Mouse (Mus musculus): Measurements from ENCODE around the gene Mfsd4b5. TPM values are rescaled to one million over a fixed set of nuclear protein-coding genes. Genes with fewer than 3 reads are reported as not detected.
"Not testable (repeated sequence)": the region's sequence is repeated elsewhere in the genome, so short reads cannot be mapped to it uniquely, and the experiment has no call there.

Mfsd4b5 gene
- polyA plus RNA-seq, 1 experiment from 2014 or later: 0.11 TPM

- no peak overlapping the region for H3K27ac ChIP-seq
- H3K4me3 ChIP-seq: no peak overlapping the region
- H3K4me1 ChIP-seq: 0 out of 2 replicates have a peak, but pooled peaks cover 3% of the 10 kb centered on the region
- DNase-seq (ENCODE audit: low spot score): no peak
- H3K9me3 ChIP-seq: no peaks in the 10 kb centered on the region
- H3K36me3 ChIP-seq: no peaks in the 10 kb centered on the region
- no peaks in the 10 kb centered on the region for H3K27me3 ChIP-seq (ENCODE audit: insufficient read depth, poor library complexity, severe bottlenecking)
- WGBS: 67% methylated on average over 4 of the region's 4 CpGs
These were observed 28.2 kb downstream of the Mfsd4b5 start for GRCm38 (mm10) chr10:39958266-39958665.

DNA sequence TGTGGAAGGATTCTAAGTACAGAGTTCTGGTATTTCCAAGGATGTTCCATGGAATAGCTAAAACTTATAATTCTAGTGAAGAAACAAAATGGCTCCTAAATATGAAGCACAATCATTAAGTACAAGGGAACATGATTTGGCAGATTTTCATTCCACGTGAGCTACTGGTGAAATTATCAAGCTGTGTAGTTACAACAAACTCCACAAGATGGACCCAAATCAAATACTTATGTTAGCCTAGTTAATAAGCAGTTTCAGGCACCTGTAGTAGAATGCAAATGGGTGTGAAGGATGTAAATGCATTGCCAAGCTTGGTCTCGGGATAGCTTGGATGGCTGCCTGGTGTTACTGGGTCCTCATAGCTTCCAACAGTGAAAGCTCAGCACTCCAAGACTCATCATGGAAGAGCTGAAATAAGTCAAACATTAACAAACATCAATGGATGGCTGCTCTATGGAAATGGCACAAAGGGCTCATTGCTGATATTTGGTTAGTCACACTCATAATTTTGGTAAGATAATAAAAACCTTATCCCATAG is 30.0 kb downstream of the Mfsd4b5 start:
- H3K36me3 ChIP-seq: no peaks in the 10 kb centered on the region
- 73% methylated on average over 2 of the region's 2 CpGs for WGBS
- DNase-seq (ENCODE audit: low spot score): no peak
- 0 out of 2 replicates have a peak, but pooled peaks cover 3% of the 10 kb centered on the region for H3K4me1 ChIP-seq
- H3K4me3 ChIP-seq: no peak overlapping the region
- H3K27me3 ChIP-seq (ENCODE audit: insufficient read depth, poor library complexity, severe bottlenecking): no peaks in the 10 kb centered on the region
- H3K27ac ChIP-seq: no peak overlapping the region
- H3K9me3 ChIP-seq: no peaks in the 10 kb centered on the region

GRCm38 (mm10) chr10:39955163-39955562 is 31.3 kb downstream of the Mfsd4b5 start:
- Histone ChIP-seq H3K27me3 (ENCODE audit: insufficient read depth, poor library complexity, severe bottlenecking) (no peaks in the 10 kb centered on the region), H3K27ac (no peak overlapping the region), H3K36me3 (no peaks in the 10 kb centered on the region), H3K4me1 (no peaks in the 10 kb centered on the region), H3K4me3 (no peak overlapping the region), H3K9me3 (no peaks in the 10 kb centered on the region)
- DNase-seq (ENCODE audit: low spot score): no peak
- 81% methylated on average over 2 of the region's 2 CpGs for WGBS

DNA sequence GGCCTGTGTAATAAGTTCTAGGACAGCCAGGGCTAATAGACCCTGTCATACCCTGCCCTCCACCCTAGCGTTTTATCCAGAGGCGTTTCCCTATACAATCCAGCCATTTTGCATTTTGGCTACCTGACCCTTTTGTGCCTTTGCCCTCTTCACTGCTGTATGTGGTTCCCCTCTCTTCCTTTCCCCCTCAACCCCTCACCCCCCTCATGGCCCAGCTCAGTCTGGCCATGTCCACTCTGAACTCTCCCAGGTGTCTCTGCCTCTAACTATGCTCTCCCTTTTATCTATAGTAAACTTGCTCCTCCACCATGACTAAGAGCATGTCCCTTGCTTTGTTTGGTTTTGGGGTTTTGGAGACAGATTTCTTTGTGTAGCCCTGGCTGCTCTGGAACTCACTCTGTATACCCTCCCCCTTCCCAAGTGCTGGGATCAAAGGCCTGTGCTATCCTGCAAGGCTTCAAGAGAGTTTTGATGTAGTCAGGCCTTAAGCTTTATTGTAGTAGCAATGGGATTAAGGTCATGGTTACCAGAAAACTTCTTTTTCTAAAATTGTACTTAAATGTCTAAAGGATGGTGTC is 37.0 kb downstream of the Mfsd4b5 start:
- H3K4me3 ChIP-seq: no peak overlapping the region
- H3K27me3 ChIP-seq (ENCODE audit: insufficient read depth, poor library complexity, severe bottlenecking): no peaks in the 10 kb centered on the region
- H3K4me1 ChIP-seq: no peaks in the 10 kb centered on the region
- H3K36me3 ChIP-seq: no peaks in the 10 kb centered on the region
- DNase-seq (ENCODE audit: low spot score): no peak
- 88% methylated on average over 2 of the region's 2 CpGs for WGBS
- H3K27ac ChIP-seq: no peak overlapping the region
- no peaks in the 10 kb centered on the region for H3K9me3 ChIP-seq

GRCm38 (mm10) chr10:39947195-39947594 is 39.3 kb downstream of the Mfsd4b5 start:
- not testable (repeated sequence) for H3K27me3 ChIP-seq (ENCODE audit: insufficient read depth, poor library complexity, severe bottlenecking); H3K4me3 ChIP-seq; H3K36me3 ChIP-seq; H3K9me3 ChIP-seq; H3K27ac ChIP-seq; DNase-seq (ENCODE audit: low spot score); H3K4me1 ChIP-seq
- WGBS: 77% methylated on average over 3 of the region's 3 CpGs

DNA sequence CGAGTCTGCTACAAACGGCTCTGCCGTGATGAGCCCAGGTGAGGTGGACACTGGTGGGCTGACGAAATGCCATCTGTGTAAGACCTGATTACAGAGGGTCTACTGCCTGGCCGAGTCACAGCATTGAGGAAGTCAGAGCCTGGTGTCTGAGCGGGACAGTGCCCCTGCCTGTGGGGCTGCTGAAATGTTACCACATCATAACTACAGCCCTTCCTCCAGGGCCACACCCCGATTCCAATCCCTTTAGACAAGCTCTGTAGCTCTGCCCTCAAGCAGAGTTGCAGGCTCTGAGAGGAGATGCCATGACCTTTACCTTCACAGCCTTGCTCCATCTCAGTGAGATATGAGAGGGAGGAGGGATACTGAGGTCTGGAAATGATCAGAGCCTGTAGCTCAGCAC is 49.9 kb downstream of the Mfsd4b5 start:
- whole genome bisulfite sequencing: 76% methylated on average over 7 of the region's 7 CpGs
- Histone ChIP-seq H3K4me1 (peaks cover 5% of the 10 kb centered on the region; the same call in 1 of the 2 replicates), H3K36me3 (no peaks in the 10 kb centered on the region), H3K9me3 (no peaks in the 10 kb centered on the region), H3K27ac (no peak overlapping the region), H3K27me3 (ENCODE audit: insufficient read depth, poor library complexity, severe bottlenecking) (0 out of 2 replicates have a peak, but pooled peaks cover 4% of the 10 kb centered on the region), H3K4me3 (no peak overlapping the region)
- DNase-seq (ENCODE audit: low spot score): no peak

DNA sequence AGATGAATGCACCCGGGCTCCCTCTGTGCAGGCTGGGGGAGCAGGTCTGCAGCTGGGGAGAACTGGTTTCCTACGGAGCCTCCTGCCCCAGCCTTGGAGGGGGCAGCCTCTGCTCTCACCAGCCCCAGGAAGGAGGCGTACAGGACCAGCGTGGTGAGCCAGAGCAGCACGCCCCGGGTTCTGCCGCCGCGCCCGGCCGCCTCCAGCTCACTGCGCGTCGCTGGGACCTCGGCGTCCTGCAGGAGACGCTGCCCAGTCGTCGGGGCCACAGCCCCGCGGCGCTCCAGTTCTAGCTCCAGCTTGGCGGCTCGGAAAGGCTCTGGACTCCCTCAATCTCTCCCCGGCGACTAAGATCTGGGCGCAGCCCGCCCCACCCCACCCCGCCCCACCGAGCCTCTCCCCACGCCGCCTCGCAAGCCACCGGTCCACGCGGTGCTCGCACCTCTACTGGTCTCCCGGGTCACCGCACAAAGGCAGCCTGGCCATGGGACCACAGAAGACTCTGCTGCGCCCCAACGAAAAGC is 59.8 kb downstream of the Mfsd4b5 start, which contains the start of gene Mfsd4b2:
TSS of gene Mfsd4b2 (minus strand) at position 308 of the 524 bp plus-strand sequence.
- 2% methylated on average over 41 of the region's 41 CpGs for WGBS
- Histone ChIP-seq H3K9me3 (no peaks in the 10 kb centered on the region), H3K27ac (peak within 1 kb of the TSS; percentile 76), H3K4me3 (peak within 1 kb of the TSS; percentile 64), H3K4me1 (peaks cover 14% of the 10 kb centered on the region), H3K27me3 (ENCODE audit: insufficient read depth, poor library complexity, severe bottlenecking) (peaks cover 19% of the 10 kb centered on the region), H3K36me3 (no peaks in the 10 kb centered on the region)
- DNase-seq (ENCODE audit: low spot score): peak; percentile 78

DNA sequence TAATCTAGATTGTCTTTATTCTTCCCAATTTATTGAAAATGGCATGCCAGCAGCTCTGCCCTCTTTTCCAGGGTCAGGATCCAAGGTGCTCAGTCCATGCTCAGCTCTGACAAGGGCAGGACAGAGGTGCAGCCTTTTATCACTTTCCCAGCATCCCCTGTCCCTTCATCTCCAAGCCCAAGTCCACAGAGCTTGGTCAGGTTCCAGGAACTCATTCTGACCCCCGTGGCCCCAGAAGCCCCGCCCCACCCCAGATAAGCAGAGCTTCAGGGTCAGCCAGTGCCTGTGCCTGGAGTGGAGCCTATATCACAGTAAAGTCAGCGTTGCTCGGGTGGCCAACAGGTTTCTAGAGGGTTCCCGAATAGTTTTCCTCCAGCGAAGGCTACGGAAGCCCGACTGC is 61.9 kb downstream of the Mfsd4b5 start:
- WGBS: 44% methylated on average over 8 of the region's 8 CpGs
- H3K9me3 ChIP-seq, H3K36me3 ChIP-seq, H3K4me3 ChIP-seq, H3K27ac ChIP-seq: not testable (repeated sequence)
- Histone ChIP-seq H3K27me3 (ENCODE audit: insufficient read depth, poor library complexity, severe bottlenecking) (peaks cover 19% of the 10 kb centered on the region), H3K4me1 (peaks cover 14% of the 10 kb centered on the region)
- DNase-seq (ENCODE audit: low spot score): peak; percentile 93

- no peak overlapping the region for H3K27ac ChIP-seq
- H3K4me1 ChIP-seq: no peaks in the 10 kb centered on the region
- no peak for DNase-seq (ENCODE audit: low spot score)
- H3K4me3 ChIP-seq: no peak overlapping the region
- H3K9me3 ChIP-seq: no peaks in the 10 kb centered on the region
- H3K36me3 ChIP-seq: no peaks in the 10 kb centered on the region
- H3K27me3 ChIP-seq (ENCODE audit: insufficient read depth, poor library complexity, severe bottlenecking): no peaks in the 10 kb centered on the region
These were observed 73.8 kb downstream of the Mfsd4b5 start for GRCm38 (mm10) chr10:39912616-39913015.

DNA sequence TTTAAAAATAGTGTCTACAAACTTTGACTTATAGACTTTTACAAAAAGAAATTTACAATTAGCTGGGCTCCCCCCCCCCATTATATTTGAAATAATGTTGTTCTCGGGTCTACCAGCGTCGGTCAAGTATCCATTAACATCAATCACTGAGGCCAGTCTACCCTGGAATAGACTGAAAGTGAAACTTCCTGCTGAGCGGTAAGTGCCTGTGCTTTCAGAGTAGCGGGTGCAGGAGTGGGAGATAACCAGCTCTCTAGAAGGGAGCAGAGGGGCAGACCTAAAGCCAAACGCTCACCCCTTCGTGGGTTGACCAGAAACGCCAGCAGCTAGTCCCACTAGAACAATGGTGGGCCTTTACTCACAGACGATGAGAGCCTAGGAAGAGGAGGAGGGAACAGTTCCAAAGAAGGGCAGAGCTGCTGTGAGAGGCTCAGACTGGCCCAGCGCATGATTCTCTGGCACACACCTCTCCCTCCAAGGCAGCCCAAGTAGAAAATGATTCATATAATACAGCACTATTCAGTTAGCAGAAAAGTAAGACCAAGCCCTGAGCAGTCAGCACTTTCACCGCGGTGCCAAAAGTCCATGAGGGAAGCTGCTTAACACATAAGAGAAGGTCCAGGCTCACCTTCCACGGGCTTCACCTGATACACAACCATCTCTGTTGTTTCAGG is 77.5 kb downstream of the Mfsd4b5 start:
- Histone ChIP-seq H3K4me3 (no peak overlapping the region), H3K27me3 (ENCODE audit: insufficient read depth, poor library complexity, severe bottlenecking) (no peaks in the 10 kb centered on the region), H3K4me1 (no peaks in the 10 kb centered on the region), H3K36me3 (no peaks in the 10 kb centered on the region), H3K27ac (no peak overlapping the region), H3K9me3 (no peaks in the 10 kb centered on the region)
- DNase-seq (ENCODE audit: low spot score): no peak
- 53% methylated on average over 13 of the region's 13 CpGs for WGBS

Other genes starting within 250 kb of the Mfsd4b5 start
- gene Mfsd4b4, start 87.4 kb downstream of the Mfsd4b5 start, polyA plus RNA-seq (2016; fragmentation: Nextera tagmentation; extraction: Ambion mirVana): 4.6 and 4.9 TPM in 2 replicates
- not detected in 2 replicates for gene Mfsd4b2, start 59.7 kb downstream of the Mfsd4b5 start, polyA plus RNA-seq (2016; fragmentation: Nextera tagmentation; extraction: Ambion mirVana)
- 0.58 and 0.94 TPM in 2 replicates for gene Mfsd4b3, start 26.5 kb downstream of the Mfsd4b5 start, polyA plus RNA-seq (2016; fragmentation: Nextera tagmentation; extraction: Ambion mirVana)
- gene Mfsd4b1, start 38.6 kb upstream of the Mfsd4b5 start, polyA plus RNA-seq (2016; fragmentation: Nextera tagmentation; extraction: Ambion mirVana): 0.18 and 0.22 TPM in 2 replicates
- 15.2 and 20.7 TPM in 2 replicates for gene Slc16a10, start 155.6 kb upstream of the Mfsd4b5 start, polyA plus RNA-seq (2016; fragmentation: Nextera tagmentation; extraction: Ambion mirVana)

All from heart, embryonic 10.5 days (tissue).